Mouse (Mus musculus) left cerebral cortex, postnatal 25 days (tissue): ENCODE results near the gene Arid5b. TPM values are rescaled to one million over a fixed set of nuclear protein-coding genes. Genes with fewer than 3 reads are reported as not detected.

Experiments used
- DNase-seq, 2 experiments: peaks; one replicate each; pipeline ENCODE4 v3.0.0; 2022; ENCODE audit warnings: low spot score in 2 of 2, mixed read lengths in 1 of 2
- intact Hi-C: fragments of 180-260 bp; cut with DNase I; formaldehyde crosslinking; loops from one replicate; pipeline ENCODE4 v1.15.1; 2025
- total RNA-seq, 2 experiments: library from RNA; stranded (reverse); gene quantifications; 2 replicates each; pipeline ENCODE4 v1.2.3; 2021

Gene Arid5b
- total RNA-seq, 2 experiments from 2014 or later = 27.8 to 29.7 TPM

DNA sequence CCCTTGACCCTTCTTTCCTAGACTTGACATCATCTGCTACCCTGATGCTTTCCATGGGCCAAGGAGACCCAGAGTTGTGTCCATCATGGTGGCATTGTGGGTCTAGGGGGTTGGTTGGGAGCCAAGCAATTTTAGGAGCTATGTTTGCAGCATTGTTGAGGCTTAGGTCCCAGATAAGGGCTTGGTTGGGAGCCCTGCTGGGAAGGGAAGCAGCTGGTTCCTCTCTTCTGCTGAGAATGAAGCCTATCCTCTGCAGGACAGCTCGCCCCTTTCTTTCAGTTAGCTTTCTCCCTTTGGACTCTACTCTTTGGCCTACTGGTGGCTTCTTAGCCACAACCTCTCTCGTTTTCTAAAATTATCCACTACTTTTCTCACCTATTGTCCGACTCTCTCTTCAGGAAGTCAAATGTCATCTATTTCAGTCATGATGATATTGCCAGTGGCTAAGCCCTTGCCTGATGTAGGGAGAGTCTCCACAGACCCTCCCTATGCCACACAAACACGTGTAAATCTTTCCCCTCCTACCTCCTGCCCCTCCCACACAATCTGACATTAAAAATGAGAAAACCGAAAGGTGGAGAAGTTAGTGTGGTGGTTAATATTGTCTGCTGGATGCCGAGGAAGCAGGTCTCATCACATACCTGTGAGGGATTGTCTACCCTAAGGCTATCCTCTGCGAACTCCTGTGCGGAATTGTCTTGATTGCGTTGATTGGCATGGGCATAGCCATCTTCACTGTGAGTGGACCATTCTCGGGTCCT is 198.4 kb downstream of the Arid5b start:
- no peak for DNase-seq
- intact Hi-C loops = no loop called here

DNA sequence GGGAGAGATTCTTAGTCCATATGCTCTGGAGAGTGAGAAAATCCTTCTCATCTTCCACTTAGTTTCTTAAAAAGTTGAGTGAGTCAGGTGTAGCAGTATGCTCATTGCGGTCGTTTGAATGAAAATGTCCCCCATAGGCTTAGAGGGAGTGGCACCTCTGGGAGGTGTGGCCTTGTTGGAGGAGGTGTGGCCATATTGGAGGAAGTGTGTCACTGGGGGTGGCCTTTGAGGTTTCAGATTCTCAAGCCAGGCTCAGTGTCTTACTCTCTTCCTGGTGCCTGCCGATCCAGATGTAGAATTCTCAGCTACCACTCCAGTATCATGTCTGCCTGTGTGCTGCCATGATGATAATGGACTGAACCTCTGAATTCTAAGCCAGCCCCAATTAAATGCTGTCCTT is 199.8 kb downstream of the Arid5b start:
- intact Hi-C loops = no loop called here
- no peak for DNase-seq

DNA sequence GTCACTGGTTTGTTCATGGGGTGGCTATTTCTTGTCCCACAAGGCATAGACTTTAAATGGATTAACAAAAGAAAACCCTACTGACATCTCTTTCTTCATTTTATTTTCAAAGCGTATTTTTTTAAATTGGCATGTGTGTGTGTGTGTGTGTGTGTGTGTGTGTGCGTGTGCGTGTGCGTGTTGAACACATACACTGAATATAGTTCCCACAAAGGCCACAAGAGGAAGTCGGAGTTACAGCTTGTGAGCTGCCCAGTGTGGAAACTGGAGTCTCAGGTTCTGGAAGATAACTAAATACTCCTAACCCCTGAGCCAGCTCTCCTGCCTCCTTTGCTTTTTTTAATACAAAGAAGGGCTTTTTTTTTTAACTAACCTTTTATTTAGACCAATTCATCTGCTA is 203.4 kb downstream of the Arid5b start:
- intact Hi-C loops = no loop called here
- DNase-seq = no peak

DNA sequence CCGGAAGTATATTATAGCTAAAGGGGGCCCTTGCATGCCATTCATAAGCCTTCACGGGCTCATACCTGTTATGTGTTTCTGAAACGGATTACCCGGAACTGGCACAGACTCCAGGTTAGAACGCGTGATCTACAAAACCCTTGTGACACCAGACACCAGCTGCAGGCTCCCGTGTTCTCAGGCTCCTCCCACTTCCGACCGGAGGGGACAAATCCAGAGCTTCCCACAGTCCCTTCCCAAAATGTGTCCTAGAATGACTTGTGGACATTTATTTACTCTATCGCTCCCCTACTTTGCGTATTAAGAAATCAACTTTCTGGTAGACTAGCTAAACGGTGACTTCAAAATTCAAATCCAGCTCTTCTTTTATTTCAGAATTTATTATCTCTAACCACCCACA is 204.2 kb downstream of the Arid5b start:
- intact Hi-C loops = no loop called here

DNA sequence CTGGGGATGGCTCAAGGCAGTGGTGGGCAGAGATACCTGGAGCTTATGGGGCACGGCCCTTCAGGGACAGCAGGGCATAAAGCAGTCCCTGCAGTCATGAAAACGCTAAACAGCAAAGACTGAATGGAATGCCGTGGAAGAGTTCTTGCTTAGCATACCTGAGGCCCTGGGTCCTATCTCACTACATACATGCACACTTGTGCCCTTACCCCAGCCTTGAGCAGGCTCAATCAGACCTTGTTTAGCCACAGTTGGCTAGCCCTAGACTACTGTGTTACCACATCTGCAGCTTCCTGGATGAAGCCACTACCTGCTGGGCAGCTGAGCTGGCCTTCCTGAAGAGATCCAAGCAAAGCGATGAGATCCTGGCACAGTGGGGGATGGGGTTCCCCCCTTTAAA is 205.9 kb downstream of the Arid5b start:
- no peak for DNase-seq
- intact Hi-C loops = no loop called here

More for the DNA sequence above, 204.2 kb downstream of the Arid5b start:
- no peak for DNase-seq

DNA sequence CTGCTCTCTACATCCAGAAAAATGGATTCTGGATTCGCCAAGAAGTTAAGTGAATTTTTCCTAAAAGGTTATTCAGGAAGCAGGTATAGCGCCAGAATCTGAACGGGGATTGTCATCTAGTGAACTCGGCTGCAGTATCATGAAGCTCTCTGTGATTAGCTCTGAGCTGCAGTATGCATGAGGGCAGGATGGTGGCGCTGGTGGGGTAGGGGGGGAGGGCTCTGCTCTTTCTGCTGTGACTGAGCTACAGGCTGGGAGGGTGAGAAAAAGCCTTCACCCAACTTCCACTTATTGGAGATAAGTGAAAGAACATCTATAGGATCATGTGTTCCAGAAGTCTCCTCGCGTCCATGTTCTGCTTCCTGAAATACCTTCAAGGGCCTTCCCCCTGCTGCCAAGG is 207.5 kb downstream of the Arid5b start:
- intact Hi-C loops = no loop called here
- DNase-seq = no peak

DNA sequence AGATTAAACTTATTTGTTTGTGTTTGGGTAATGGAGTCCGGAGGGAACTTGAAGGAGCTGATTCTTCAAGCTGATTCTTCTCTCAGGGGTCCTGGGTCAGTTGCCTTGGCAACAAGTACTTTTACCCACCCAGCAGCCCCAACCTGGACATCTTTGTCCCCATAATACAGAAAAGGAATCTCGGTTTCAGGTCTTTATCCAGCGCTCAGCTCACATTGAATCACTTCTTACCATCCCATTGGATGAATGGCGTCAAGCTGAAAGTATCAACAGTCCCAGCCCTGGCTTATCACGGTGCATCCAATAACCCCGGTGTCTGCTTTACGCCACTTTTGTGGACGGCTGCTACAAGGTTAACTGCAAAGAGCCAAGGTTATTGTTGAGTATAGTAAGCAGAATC is 210.1 kb downstream of the Arid5b start:
- DNase-seq = no peak
- intact Hi-C loops = no loop called here

DNA sequence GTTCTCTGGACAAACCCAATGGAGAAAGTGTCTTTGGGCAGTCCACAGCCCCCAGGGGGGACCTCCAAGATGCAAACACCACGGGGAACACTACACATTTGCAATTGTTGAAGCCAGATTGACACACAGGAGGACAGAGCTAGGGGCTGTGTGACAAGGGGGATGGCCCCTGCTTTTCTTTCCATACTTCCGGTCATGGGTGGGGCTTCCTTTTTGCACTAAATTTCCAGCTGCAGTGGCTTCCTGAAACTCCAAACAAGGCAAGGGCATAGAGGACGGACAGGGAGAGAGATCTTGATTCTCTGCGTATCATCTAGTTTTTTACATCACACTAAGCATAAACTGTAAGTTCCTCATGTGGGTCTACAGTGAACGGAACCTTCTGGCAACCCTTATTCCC is 210.6 kb downstream of the Arid5b start:
- DNase-seq = no peak
- intact Hi-C loops = no loop called here

DNA sequence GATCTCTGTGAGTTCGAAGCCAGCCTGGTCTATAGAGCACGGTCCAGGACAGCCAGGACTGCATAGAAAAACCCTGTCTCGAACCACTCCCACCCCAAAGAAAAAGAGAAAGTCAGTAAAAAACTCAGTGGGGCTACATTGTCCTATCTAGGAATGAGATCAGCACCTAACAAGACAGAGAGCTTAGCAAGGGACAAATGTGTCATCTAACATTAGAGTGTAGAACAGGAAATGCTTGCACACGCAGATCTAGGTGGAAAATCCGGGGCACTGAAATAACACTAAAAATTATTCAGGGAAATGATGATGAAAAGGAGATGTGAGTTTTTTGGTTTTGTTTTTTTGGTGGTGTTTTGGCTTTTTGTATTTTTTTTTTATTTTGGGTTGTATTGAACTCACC is 212.4 kb downstream of the Arid5b start:
- intact Hi-C loops = no loop called here
- DNase-seq = no peak

DNA sequence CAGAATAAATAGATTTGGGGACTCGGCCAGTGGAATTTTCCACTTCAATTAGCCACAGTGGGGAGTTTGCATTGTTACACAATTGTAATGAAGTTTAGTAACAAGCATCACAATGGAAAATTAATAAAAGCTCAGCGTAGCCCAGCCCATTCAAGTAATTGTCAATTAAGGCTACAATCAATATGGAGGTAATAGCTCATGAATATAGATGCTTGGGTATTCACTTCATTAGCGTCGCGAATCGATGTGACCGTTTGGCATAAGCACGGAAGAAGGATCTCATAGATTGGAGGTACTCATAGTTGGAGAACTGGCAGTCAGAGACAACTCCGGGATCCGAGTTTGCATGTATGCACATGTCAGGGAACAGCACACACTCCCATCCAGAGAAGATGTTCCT is 214.0 kb downstream of the Arid5b start:
- intact Hi-C loops = no loop called here
- DNase-seq = peak in 1 of 2 experiments; percentile 2

DNA sequence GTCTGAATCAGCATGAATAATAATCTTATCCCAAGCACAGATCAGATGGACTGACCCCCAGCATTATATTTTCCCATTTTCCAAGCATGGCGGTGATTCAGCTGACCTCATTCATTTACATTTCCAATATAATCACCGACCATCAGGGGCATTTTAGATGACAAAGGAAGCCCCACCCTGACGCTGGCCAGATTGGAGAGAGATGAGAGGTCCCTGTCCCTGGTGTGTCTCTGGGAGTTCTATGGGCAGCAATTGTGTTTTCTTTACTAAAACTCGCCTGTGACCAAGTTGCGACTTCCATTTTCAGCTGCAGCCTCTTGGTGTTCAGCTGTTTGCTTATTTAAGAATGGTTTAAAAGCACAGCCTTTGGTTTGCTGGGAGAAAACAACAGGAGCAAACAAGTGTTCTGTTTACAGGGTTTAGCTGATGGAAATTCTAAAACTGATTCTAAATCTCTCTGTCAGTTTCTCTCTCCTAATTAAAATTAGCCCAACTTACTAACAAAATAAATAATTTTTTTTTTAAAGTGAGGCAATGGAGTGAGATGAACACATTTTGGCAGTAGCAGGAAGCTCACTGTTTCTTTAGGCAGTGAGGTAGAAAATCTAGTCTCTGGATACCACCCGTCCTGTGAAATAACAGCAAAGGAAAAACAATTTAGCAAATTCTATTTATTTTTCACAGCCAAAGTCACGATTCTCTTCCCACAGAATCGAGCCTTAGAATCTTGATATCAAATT is 214.6 kb downstream of the Arid5b start:
- intact Hi-C loops = no loop called here
- DNase-seq = peak in 1 of 2 experiments; percentile 3

DNA sequence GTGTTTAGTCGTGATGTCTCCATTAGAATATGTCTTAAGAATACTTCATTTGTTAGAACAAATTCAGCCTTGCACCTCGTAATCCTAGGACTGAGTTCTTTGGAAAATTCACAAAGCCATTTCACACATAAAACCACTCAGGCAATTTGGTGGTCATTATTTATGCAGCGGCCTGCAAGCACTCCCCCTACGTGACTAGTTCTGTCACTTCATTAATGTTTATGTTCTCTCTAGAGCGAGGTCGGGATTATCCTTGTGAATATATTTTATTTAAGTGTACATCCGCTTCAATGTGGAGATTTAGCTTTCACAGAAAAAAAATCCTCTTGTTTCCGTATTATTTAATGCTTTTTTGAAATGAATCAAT is 217.3 kb downstream of the Arid5b start:
- intact Hi-C loops = no loop called here
- no peak for DNase-seq

DNA sequence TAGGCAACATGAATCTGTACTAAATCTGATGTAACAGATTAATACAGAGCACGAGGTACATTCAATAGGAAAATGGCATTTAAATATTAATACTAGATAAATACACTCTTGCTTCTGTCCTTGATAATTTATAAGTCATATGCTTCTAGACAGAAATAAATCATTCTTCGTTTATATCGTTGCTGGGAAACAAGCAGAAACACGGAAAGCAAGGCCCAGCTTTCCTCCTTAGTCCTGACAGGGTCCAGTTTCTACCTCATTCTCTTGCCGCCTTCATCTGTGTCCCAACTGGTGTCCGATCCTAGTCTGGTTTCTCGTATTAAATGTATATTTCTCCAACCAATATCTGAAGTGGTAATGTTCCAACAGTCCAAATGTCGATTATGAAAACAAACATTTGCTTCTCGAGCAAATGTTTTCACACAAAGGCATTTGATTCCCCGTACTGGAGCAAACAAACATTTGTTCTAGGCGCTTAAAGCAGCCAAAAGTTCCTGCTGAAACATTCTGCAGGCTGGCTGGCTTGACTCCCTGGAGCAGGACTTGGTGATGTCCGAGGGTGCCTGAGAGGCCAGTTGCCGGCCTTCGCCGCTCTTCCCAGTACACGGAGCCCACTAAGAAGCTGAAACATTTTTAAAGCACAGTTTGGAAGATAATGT is 217.8 kb downstream of the Arid5b start:
- intact Hi-C loops = no loop called here
- DNase-seq = peak in 1 of 2 experiments; percentile 2

DNA sequence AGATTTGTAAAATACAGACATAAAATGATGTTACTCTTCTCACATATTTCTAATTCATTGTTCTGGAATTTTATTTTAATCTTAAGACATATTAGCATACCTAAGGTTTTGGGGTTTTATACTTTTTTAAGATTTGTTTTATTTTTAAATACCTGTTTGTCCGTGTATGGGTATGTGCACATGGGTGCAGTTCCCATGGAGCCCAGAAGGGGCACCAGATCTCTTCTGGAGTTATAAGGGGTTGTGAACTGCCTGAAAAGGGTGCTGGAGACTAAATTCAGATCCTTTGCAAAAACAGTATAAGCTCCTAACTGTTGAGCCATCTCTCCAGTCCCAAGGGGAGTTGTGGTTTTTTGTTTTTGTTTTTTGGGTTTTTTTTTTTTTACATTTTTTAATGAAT is 220.2 kb downstream of the Arid5b start:
- intact Hi-C loops = no loop called here
- no peak for DNase-seq

DNA sequence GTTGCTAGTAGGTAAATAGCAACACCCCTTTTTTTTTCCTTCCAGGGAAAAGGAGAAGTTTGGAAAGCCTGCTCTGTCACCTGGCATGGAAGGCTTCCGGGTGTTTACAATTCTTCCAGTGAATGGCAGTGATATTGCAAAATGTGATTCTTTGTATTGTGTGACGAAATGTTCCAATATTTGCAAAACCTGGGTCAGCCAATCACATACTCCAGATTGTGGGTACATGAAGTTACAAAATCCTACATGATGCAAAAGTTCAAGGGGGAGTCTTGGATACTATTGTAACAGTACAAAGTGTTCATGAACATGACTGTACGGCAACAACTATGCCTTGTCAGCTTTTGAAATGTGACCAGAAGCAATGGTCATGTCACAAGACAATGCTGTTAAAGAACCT is 220.7 kb downstream of the Arid5b start:
- intact Hi-C loops = no loop called here
- DNase-seq = no peak

DNA sequence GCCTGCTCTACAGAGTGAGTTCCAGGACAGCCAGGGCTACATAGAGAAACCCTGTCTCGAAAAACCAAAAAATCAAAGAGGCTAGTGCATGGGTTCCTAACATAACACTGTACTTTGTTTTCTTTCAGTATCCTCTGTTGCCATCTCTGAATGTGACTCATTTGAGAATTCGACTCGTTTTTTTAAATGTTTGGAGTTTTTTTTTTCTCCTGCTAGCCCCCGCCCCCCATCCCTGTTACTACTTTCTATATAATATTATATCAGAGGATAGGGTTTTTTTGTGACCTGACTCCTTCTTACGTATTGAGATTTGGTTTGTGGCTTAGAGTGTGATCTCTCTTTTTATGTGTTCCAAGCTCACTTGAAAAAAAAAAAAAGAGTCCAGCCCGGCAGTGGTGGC is 223.8 kb downstream of the Arid5b start:
- intact Hi-C loops = no loop called here
- no peak for DNase-seq

DNA sequence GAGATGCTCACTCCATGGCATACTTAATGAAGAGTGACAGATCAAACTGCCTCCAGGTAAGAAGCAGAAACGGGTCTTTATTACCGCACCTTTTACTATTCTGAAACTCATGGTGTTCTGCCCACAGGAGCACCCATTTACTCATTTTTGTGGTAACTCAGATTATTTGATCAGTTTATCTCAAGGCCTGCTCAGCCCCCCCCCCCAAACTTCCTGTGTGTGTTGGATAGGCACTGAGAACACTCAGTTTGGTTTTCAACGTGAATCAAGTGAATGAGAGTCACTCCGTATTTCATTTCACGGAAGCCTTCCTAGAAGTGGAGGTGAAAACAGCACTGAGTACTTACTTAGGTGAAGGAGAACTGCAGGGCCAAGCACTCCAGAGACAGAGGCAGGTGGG is 224.4 kb downstream of the Arid5b start:
- DNase-seq = no peak
- intact Hi-C loops = no loop called here

DNA sequence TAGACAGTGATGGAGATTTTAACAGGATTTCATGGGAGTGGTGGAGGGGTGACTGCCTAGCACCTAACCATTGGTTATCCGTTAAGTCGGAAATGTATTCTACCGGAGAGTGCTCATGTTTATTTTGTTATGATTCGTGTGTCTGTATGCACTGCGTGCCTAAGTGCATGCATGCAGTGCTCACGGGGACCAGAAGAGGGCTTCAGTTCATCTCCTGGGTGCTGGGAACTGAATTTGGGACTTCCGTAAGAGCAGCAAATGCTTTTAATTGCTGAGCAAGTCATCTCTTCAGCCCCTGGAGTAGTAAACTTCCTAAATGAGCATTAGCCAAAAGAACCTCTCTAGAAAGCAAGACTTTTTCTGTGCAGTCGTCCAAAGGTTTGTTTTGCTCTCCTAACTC is 226.2 kb downstream of the Arid5b start:
- DNase-seq = no peak
- intact Hi-C loops = no loop called here

DNA sequence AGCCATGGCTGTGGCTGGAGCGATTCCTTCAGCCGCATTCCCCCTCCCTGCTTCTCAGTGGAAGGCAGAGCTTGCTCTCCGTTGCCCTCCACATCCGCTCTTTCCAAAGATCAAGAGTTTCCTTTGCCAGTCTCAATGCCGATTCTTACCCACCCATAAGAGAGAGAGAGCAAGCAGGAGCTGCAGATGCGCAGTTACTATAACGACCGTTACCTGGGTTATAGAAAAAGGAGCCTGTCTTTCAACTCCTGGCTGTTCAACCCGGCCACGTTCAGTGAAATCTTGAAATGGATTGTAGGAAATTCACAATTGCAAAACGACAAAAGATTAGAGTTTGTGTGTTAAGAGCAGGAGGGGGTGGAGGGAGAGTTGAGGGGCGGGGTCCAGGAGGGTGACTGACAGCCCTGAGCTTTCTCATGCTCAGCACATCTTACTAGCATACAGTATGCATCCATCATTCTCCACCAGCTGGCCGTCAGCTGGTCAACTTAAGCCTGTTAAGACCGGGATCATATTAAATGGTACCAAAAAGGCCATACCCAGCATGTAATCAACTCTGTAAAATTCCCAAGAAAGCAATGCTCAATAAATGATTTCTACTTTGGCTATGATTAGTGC is 227.1 kb downstream of the Arid5b start:
- intact Hi-C loops = no loop called here
- DNase-seq = no peak

DNA sequence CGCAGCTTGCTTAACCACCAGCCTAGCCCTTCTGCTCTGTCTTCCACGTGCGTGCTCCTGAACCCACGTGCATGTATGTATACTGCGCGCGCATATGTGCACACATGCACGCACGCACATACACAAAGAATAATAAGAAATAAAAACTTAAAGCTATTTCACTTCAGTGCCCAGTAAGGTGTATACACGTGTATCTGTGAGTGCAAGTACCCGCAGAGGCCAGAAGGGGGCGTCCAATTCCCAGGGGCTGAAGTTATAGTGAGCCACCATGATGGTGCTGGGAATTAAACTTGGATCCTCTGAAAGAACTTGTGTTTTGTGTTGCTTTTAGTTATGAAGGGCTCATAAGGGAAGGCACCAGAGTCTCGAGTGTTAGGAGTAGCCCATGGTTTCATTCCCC is 227.7 kb downstream of the Arid5b start:
- no peak for DNase-seq
- intact Hi-C loops = no loop called here
